Comparison of ENCODE assay signal across 10 mouse cellular contexts in genomic region chrX:48899555-48899954, GRCm38 (mm10). TPM values are rescaled to one million over a fixed set of nuclear protein-coding genes. Genes with fewer than 3 reads are reported as not detected.
A peak's percentile ranks its signal among the peaks of the same experiment; 100 is the strongest.
DNase-seq lines count a peak whose midpoint lies in the region; ATAC-seq and TF ChIP-seq lines count a peak whose summit lies in the region.
"Had no signal": no experiment of that assay in that cellular context is flagged by ENCODE, and none has a peak within 500 bp of the region (broad histone marks: within the 10 kb centered on the region; RNA-seq: fewer than 3 reads in every experiment).

No protein-coding gene starts in this region.

- no peaks in the 10 kb centered on the region for H3K27me3 ChIP-seq in intestine, postnatal 0 days (replicated peaks; ENCODE audit: control insufficient read depth, insufficient read depth, low read length)
- H3K27me3 ChIP-seq in intestine, embryonic 15.5 days (replicated peaks) = no peaks in the 10 kb centered on the region
- H3K27me3 ChIP-seq: embryonic facial prominence, embryonic 12.5 days had no signal

- H3K4me3 ChIP-seq in intestine, postnatal 0 days (ENCODE audit: low read depth, low read length) = no peak overlapping the region
- no peak overlapping the region for H3K4me3 ChIP-seq in intestine, embryonic 15.5 days (replicated peaks)
- H3K4me3 ChIP-seq in cortical plate, adult 2 months (ENCODE audit: insufficient read depth, low read length) = no peak overlapping the region
- H3K4me3 ChIP-seq: embryonic facial prominence, embryonic 12.5 days had no signal

- ATAC-seq in intestine, postnatal 0 days = no peak
- no peak for ATAC-seq in intestine, embryonic 15.5 days
- no peak for ATAC-seq in monocyte, adult 5-6 weeks (replicated peaks; ENCODE audit: insufficient number of reproducible peaks, low FRiP score, low TSS enrichment, poor library complexity, severe bottlenecking)

- H3K27ac ChIP-seq in intestine, postnatal 0 days (ENCODE audit: low read depth, low read length) = no peak overlapping the region
- H3K27ac ChIP-seq in intestine, embryonic 15.5 days = no peak overlapping the region
- H3K27ac ChIP-seq in cortical plate, adult 2 months (ENCODE audit: insufficient read depth, low read length) = no peak overlapping the region
- H3K27ac ChIP-seq: embryonic facial prominence, embryonic 12.5 days had no signal

- H3K36me3 ChIP-seq in intestine, postnatal 0 days (ENCODE audit: control insufficient read depth, insufficient read depth) = no peaks in the 10 kb centered on the region
- H3K36me3 ChIP-seq in intestine, embryonic 15.5 days = no peaks in the 10 kb centered on the region
- H3K36me3 ChIP-seq: embryonic facial prominence, embryonic 12.5 days had no signal

- TF ChIP-seq POLR2A in cortical plate, adult 2 months (IDR thresholded peaks at IDR 0.05; ENCODE audit: extremely low read depth, insufficient read depth, low read length) = no peak

- peak; percentile 13 for DNase-seq in thymus, postnatal 4 days
- DNase-seq in thymus, postnatal 0 days (ENCODE audit: low spot score) = no peak
- peak; percentile 56 for DNase-seq in lung, postnatal 36 days

- no peaks in the 10 kb centered on the region for H3K9me3 ChIP-seq in intestine, postnatal 0 days (ENCODE audit: control insufficient read depth)
- no peaks in the 10 kb centered on the region for H3K9me3 ChIP-seq in intestine, embryonic 15.5 days
- H3K9me3 ChIP-seq: embryonic facial prominence, embryonic 12.5 days had no signal

- 49% methylated on average over 5 of the region's 5 CpGs for WGBS in intestine, postnatal 0 days
- 48% methylated on average over 5 of the region's 5 CpGs for WGBS in intestine, embryonic 15.5 days

- no peak overlapping the region for H3K4me2 ChIP-seq in intestine, postnatal 0 days (replicated peaks; ENCODE audit: low read depth)
- no peak overlapping the region for H3K4me2 ChIP-seq in intestine, embryonic 15.5 days (replicated peaks)
- H3K4me2 ChIP-seq: embryonic facial prominence, embryonic 12.5 days had no signal

- H3K9ac ChIP-seq in intestine, postnatal 0 days (ENCODE audit: low read depth, low read length) = no peak overlapping the region
- no peak overlapping the region for H3K9ac ChIP-seq in intestine, embryonic 15.5 days
- H3K9ac ChIP-seq: embryonic facial prominence, embryonic 12.5 days had no signal

- TF ChIP-seq CTCF in intestine, postnatal 0 days (IDR thresholded peaks at IDR 0.05; ENCODE audit: low read depth) = peak; percentile 64
- 0 out of 2 replicates have a peak, but pooled peaks have one; percentile 9 for TF ChIP-seq CTCF in cortical plate, adult 2 months (IDR thresholded peaks at IDR 0.05; ENCODE audit: extremely low read depth, insufficient read depth, low read length)

- no peaks in the 10 kb centered on the region for H3K4me1 ChIP-seq in intestine, postnatal 0 days (replicated peaks; ENCODE audit: control insufficient read depth, insufficient read depth, low read length)
- H3K4me1 ChIP-seq in intestine, embryonic 15.5 days (replicated peaks) = no peaks in the 10 kb centered on the region
- H3K4me1 ChIP-seq in cortical plate, adult 2 months (ENCODE audit: control insufficient read depth, insufficient read depth, low read length) = no peaks in the 10 kb centered on the region
- H3K4me1 ChIP-seq: embryonic facial prominence, embryonic 12.5 days had no signal

RNA-seq across cellular contexts. Expression of gene Gm595, which starts 22.0 kb away (rescaled TPM):
- not detected in 2 replicates for polyA plus RNA-seq in intestine, postnatal 0 days (2015; fragmentation: Nextera tagmentation; extraction: Ambion mirVana)
- polyA plus RNA-seq in intestine, embryonic 15.5 days (2015; fragmentation: Nextera tagmentation; extraction: Ambion mirVana) = not detected in 2 replicates
- polyA plus RNA-seq in thymus, postnatal 0 days (2015; fragmentation: Nextera tagmentation; extraction: Ambion mirVana) = 0.07 TPM in 1 of 2 replicates, not detected in the other
- polyA plus RNA-seq in cortical plate, adult 2 months (2012; rRNA removed) = not detected in 2 replicates
- total RNA-seq in monocyte, adult 5-6 weeks (2017) = not detected in 3 replicates
- total RNA-seq: layer of hippocampus, postnatal 25 days; neutrophil, adult 5-6 weeks had no signal
- polyA plus RNA-seq: embryonic facial prominence, embryonic 12.5 days had no signal
